Mouse (Mus musculus) gastrocnemius, adult 18-20 months (tissue): ENCODE data around the gene Coasy. TPM values are rescaled to one million over a fixed set of nuclear protein-coding genes. Genes with fewer than 3 reads are reported as not detected.

Experiments
- DNase-seq: peaks from one replicate; pipeline ENCODE4 v3.0.0; 2021; ENCODE audit warnings: low spot score
- total RNA-seq, 2 experiments: library from RNA; stranded (reverse); gene quantifications; 2 replicates each; pipeline ENCODE4 v1.2.3; 2021

Gene Coasy
- total RNA-seq, 2 experiments from 2014 or later: 7.3 to 7.7 TPM

DNA sequence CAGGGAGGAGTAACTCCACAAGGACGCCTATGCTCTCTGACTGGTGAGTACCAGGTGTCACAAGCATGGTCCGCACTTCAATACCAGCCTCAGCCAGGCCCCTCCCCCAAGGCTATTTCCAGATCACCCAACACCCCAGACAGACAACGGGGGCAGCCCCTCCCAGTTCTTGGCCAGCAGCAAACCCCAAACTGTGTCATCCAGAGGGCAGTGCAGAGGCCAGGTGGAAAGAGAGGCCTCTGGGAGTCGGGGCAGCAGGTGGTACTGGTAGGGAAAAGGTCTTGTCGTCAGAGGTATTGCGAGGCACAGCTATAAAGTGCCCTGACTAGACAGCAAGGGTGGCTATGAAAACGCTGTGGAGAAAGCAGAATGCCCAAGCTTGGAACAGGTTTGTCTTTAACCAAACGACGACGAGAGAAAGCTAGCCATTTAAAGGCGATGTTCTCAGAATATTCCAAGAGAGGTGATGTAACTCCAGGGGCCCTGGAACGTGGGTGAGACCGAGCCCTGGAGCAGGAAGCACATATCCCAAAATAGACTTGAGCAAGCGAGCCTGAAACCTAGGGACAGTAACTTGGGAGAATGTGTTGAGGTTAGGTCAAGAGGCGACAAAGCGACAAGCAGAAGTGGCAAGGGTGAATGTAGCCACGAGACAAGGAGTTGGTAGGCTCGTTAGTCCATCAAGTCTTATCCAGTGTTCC, 47.8 kb downstream of the Coasy start:
- peak; percentile 89 for DNase-seq

GRCm38 (mm10) chr11:101131187-101131586, 48.8 kb downstream of the Coasy start:
- DNase-seq: peak; percentile 45

- no peak for DNase-seq
These were observed 49.3 kb downstream of the Coasy start for GRCm38 (mm10) chr11:101131701-101132100.

- no peak for DNase-seq
These were observed 50.7 kb downstream of the Coasy start for GRCm38 (mm10) chr11:101133037-101133436.

GRCm38 (mm10) chr11:101134217-101134865, 52.0 kb downstream of the Coasy start:
- DNase-seq: no peak

Other genes starting within 250 kb of the Coasy start
- 100 to 1,000 TPM; 125 to 170 TPM for gene Stat5b, start 231.8 kb upstream of the Coasy start, total RNA-seq
- gene Stat5a, start 223.2 kb upstream of the Coasy start, total RNA-seq: 10 to 100 TPM; 11.3 to 13.3 TPM
- 10 to 100 TPM; 38.1 to 48.6 TPM for gene Stat3, start 143.0 kb upstream of the Coasy start, total RNA-seq
- gene Cavin1, start 111.7 kb upstream of the Coasy start, total RNA-seq: 100 to 1,000 TPM; 128 to 153 TPM
- 10 to 100 TPM; 57.0 to 74.4 TPM for gene Atp6v0a1, start 73.1 kb upstream of the Coasy start, total RNA-seq
- 1 to 10 TPM; 3.9 TPM for gene Naglu, start 12.6 kb upstream of the Coasy start, total RNA-seq
- under 1 TPM; 0.16 to 0.33 TPM for gene Hsd17b1, start 4.2 kb upstream of the Coasy start, total RNA-seq
- 10 to 100 TPM; 12.3 to 14.4 TPM for gene Mlx, start 4.7 kb downstream of the Coasy start, total RNA-seq
- gene Psmc3ip, start 12.9 kb downstream of the Coasy start, total RNA-seq: 1 to 10 TPM; 1.7 to 2.0 TPM
- 10 to 100 TPM; 27.1 to 30.4 TPM for gene Retreg3, start 37.3 kb downstream of the Coasy start, total RNA-seq
- gene Tubg1, start 37.4 kb downstream of the Coasy start, total RNA-seq: 10 to 100 TPM; 24.7 to 26.2 TPM
- gene Tubg2, start 73.3 kb downstream of the Coasy start, total RNA-seq: 1 to 10 TPM; 2.7 to 3.3 TPM
- gene Cntnap1, start 88.0 kb downstream of the Coasy start, total RNA-seq: 1 to 10 TPM in 1 of 2 experiments, under 1 TPM in 1; 0.82 to 1.2 TPM
- 10 to 100 TPM; 19.4 to 24.2 TPM for gene Plekhh3, start 88.8 kb downstream of the Coasy start, total RNA-seq
- not detected for gene Ccr10, start 92.9 kb downstream of the Coasy start, total RNA-seq
- 10 to 100 TPM; 25.3 to 26.3 TPM for gene Ezh1, start 143.9 kb downstream of the Coasy start, total RNA-seq
- 10 to 100 TPM; 30.1 to 31.0 TPM for gene Ramp2, start 163.5 kb downstream of the Coasy start, total RNA-seq
- gene Vps25, start 171.1 kb downstream of the Coasy start, total RNA-seq: 10 to 100 TPM; 46.1 to 46.8 TPM
- gene Wnk4, start 178.0 kb downstream of the Coasy start, total RNA-seq: under 1 TPM; 0.23 to 0.26 TPM
- gene Cntd1, start 196.4 kb downstream of the Coasy start, total RNA-seq: under 1 TPM; 0.31 to 0.37 TPM
- gene Coa3, start 196.5 kb downstream of the Coasy start, total RNA-seq: 10 to 100 TPM; 71.2 to 81.6 TPM
- 10 to 100 TPM; 85.6 to 95.6 TPM for gene Becn1, start 219.7 kb downstream of the Coasy start, total RNA-seq
- gene Psme3, start 233.6 kb downstream of the Coasy start, total RNA-seq: 10 to 100 TPM; 66.4 to 81.3 TPM
- gene Aoc2, start 242.5 kb downstream of the Coasy start, total RNA-seq: 1 to 10 TPM; 1.0 to 1.1 TPM
- gene Aoc3, start 248.0 kb downstream of the Coasy start, total RNA-seq: 1 to 10 TPM; 5.3 to 9.6 TPM